Mouse (Mus musculus) large intestine, adult 2 months (tissue): ENCODE results near the gene Comtd1. TPM values are rescaled to one million over a fixed set of nuclear protein-coding genes. Genes with fewer than 3 reads are reported as not detected.

Experiments
- DNase-seq: peaks from one replicate; pipeline ENCODE4 v3.0.0-alpha.2; 2012; ENCODE audit warnings: low read depth, low spot score
- WGBS: fragments of 180-500 bp; shearing (Covaris S2); methylation state at CpG from one replicate; pipeline ENCODE4 v1.1.7; 2018; 5-methylcytosine and 5-hydroxymethylcytosine counted together
- polyA plus RNA-seq: library from polyadenylated mRNA; depleted of rRNA; stranded (reverse); fragments of >200 nt; gene quantifications from 2 replicates; pipeline ENCODE4 v1.2.3, GENCODE M21; 2012

Gene Comtd1
- polyA plus RNA-seq, 1 experiment: 53.3 TPM

GRCm38 (mm10) chr14:21841819-21842592, 6.8 kb downstream of the Comtd1 start:
- 80% methylated on average over 5 of the region's 5 CpGs for WGBS
- no peak for DNase-seq

DNA sequence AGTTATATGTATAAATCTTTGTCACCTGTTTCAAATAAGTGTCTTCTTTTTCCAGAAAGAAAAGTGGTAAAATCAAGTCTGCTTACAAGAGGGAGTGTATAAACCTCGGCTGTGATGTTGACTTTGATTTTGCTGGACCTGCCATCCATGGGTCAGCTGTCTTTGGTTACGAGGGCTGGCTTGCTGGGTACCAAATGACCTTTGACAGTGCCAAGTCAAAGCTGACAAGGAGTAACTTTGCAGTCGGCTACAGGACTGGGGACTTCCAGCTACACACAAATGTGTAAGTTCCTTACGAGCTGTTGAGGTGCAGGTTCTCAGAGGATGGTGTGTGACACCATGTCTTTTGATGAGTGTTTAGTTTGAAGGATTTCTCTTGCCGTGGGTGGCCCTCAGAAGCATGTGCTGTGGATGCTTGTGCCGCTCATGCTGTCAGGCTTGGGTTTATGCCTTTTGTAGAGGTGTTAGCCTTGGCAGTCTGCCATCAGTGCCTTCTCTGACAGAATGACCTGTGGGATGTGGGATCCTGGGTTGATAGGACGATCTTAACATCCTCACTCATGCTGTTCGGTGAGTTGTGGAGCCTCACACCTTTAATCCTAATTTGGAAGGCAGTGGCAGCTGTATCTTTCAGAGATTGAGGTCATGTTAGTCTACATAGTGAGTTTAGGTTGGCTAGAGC, 10.3 kb downstream of the Comtd1 start:
- no peak for DNase-seq
- 52% methylated on average over 8 of the region's 8 CpGs for WGBS

- under 1% methylated on average over 28 of the region's 28 CpGs for WGBS
- DNase-seq: no peak
Measured at GRCm38 (mm10) chr14:21831830-21832403, 16.9 kb downstream of the Comtd1 start.

DNA sequence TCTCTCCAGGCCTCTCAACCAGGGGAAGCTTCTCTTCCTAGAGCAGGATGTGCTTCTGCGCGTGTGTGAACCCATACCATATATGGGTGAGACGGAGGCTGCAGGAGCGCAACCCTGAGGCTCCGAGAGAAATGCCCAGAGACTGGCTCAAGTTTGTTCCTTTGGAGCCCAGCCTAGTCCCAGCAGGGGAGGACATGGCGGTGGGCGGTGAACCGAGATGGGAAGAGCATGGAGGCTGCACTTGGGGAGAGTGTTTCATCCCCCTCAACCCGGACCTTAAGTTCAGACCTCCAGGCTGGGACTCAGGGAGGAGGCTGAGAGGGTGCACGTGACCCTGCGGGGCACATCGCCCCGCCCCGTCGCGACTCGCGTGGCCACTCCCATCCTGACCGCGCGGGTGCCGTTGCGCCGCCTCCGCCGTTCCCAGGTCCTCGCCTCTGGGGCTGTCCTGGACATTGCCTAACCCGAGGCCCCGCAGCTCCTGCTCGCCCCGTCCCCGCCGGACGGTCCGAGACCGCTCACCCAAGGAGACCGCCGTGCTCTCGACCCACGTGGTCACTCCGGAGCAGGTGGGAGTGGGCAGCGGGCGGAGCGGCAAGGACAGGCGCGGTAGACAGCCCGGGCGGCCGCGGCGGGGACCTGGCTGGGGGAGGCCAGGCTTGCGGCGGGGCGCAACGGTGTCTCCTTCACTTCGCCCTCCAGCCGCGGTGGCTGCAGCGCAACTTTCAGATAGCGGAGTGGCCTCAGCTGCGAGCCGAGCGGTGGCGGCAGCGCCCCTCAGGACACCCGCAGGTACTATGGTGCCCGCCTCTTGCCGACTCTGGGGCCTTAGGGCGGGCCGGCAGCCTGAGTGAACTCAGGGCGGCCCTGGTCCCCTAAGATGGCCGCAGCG, 17.7 kb downstream of the Comtd1 start:
- no peak for DNase-seq
- under 1% methylated on average over 73 of the region's 73 CpGs for WGBS

- peak; percentile 96 for DNase-seq
- WGBS: 29% methylated on average over 9 of the region's 9 CpGs
Measured at GRCm38 (mm10) chr14:21825786-21826491, 22.8 kb downstream of the Comtd1 start.

GRCm38 (mm10) chr14:21824938-21825337, 23.8 kb downstream of the Comtd1 start, which contains the start of gene Vdac2:
Gene Vdac2 (plus strand): TSS chr14:21825238.
- 91% methylated on average over 2 of the region's 2 CpGs for WGBS
- no peak for DNase-seq

GRCm38 (mm10) chr14:21823897-21824296, 24.9 kb downstream of the Comtd1 start:
- no peak for DNase-seq
- WGBS: 46% methylated on average over 7 of the region's 7 CpGs

DNA sequence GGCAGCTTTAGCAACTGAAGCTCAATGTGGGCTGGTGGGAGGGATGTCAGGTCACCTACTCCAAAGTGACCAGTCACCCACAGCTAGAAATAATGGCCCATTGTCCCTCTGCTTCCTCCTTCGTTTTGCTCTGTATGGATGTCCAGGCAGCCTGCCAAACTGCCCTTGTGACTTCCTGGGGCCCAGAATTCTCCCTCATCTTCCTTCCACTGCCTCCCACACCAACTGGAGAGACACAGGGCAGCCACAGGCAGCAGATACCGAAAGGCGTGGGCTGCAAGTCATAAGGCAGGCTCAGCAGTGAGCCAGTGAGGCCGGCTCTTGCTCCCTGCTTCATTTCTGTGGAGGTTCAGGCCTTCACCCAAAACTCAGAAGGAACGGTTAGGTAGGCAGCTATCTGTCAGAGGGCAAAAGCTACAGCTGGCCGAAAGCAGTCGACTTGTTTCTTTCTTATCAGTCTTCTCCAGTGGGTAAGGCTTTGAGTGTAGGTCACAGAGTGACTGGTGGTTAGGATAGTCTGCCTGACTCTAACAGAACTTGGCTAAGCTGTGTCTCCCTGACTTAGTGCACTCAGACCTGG, 25.9 kb downstream of the Comtd1 start:
- no peak for DNase-seq

DNA sequence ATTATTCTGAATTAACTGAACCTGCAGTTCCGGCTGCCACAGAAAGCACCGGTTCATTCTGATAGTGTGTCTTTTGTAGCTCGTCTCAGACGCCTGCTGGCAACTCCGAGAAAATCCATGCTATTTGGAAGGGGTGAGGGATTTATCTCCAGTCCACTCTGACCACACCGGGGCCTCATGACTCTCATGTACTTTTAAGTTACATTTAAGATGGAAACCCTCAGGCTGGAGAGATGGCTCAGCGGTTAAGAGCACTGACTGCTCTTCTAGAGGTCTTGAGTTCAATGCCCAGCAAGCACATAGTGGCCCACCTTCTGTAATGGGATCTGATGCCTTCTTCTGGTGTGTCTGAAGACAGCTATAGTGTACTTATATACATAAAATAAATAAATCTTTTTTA, 26.5 kb downstream of the Comtd1 start:
- no peak for DNase-seq
- WGBS: 94% methylated on average over 7 of the region's 7 CpGs

More for the DNA sequence above, 25.9 kb downstream of the Comtd1 start:
- 14% methylated on average over 7 of the region's 7 CpGs for WGBS

DNA sequence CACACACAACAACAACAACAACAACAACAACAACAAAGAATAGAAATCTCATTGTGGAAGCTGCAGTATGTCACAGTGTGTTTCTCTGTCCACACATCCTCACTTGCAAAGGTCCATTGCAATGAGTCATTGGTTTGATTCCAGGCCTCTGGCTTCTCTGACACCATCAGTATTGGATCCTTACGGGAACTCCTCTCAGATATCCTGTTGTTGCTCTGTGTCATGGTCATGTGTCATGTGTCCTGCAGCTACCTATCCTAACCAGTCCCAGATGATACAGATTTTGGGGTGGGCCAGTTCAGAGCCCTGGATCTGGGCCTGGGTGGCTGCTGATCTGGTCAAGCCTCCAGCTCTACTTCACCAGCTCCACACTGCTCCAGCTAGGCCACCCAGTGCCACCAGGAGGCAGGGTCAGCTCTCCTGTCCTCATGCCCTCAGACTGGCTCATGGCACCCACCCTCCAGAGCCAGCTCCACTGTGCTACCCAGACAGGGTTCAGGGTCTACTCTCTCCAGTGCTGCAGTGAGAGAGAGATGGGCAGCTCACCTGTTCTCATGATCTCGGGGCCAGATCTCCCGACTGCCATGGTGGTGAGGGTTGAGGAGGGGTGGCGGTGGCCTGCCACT, 27.8 kb downstream of the Comtd1 start:
- WGBS: 88% methylated on average over 4 of the region's 4 CpGs
- DNase-seq: no peak

DNA sequence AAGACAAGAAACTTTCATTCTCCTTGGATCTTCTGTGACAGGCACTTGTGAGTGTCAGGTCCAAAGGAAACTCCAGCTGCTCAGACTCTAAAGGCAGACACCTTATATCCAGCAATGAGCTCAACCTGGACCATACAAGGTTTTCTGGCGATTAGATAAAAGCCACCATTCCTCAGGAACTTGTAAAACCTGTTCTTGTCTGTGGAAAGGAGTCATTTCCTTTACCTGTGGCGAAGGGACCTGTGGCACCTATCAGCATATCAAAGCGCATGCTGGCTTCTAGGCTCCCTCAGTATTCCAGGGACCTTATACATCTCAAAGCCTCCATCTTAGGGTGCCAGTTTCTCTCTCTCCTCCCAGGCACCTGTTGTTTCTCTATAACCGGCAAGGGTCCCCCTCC, 31.3 kb downstream of the Comtd1 start:
- DNase-seq: no peak
- 29% methylated on average over 4 of the region's 4 CpGs for WGBS

GRCm38 (mm10) chr14:21816255-21816654, 32.5 kb downstream of the Comtd1 start:
- no peak for DNase-seq
- WGBS: 79% methylated on average over 3 of the region's 3 CpGs

DNA sequence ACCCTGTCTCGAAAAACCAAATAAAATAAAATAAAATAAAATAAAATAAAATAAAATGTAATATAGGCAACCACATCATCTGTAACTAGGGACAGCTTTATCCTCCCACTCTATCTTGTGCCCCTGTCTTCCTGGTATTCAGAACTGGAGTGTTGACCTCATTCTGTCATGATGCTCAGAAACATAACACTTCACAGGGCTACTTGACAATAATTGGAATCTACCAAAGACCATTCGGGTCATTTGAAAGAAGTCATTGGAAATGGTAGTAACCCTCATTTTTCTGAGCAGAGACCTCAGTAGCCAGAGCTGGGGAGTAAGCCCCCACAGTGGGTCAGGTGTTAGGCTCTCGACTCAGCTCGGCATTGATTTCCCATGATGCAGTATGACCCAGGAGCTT, 34.2 kb downstream of the Comtd1 start:
- no peak for DNase-seq
- WGBS: 95% methylated on average over 4 of the region's 4 CpGs

DNA sequence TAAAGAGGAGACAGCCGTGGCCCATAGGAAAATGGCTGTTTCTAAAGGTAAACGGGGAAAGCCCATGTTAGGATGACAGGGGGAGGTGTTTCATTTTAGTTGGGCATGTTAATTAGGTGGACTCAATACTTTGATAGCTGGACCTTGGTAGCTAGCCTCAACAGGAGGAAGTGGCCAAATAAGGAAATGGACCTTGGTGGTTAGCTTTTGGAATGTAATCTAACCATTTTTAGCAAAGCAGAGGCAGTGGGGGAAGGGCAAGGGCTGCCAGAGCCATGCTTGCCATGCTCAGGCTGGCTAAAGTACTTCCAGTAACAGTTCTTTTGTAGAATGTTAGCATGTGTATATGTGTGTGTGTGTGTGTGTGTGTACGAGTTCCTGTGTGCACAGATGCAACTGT, 34.9 kb downstream of the Comtd1 start:
- 78% methylated on average over 3 of the region's 3 CpGs for WGBS

DNA sequence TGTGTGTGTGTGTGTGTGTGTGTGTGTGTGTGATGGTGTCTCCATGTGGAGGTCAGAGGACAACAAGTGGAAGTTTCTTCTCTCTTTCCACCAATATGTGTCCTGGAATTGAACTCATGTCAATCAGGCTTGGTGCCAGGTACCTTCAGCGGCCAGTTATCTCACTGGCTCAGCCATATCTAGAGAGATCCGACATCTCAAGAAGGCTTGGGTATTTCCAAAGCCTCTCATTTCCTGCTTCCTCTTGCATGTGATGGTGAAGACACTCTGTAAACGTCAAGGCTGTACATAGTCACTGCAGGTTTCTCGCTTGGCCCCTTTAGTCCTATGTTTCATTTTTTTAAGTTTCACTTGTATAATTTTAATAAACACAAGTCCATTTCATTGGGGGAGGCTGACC, 35.6 kb downstream of the Comtd1 start:
- no peak for DNase-seq
- 41% methylated on average over 4 of the region's 4 CpGs for WGBS

More for the DNA sequence above, 34.9 kb downstream of the Comtd1 start:
- no peak for DNase-seq

DNA sequence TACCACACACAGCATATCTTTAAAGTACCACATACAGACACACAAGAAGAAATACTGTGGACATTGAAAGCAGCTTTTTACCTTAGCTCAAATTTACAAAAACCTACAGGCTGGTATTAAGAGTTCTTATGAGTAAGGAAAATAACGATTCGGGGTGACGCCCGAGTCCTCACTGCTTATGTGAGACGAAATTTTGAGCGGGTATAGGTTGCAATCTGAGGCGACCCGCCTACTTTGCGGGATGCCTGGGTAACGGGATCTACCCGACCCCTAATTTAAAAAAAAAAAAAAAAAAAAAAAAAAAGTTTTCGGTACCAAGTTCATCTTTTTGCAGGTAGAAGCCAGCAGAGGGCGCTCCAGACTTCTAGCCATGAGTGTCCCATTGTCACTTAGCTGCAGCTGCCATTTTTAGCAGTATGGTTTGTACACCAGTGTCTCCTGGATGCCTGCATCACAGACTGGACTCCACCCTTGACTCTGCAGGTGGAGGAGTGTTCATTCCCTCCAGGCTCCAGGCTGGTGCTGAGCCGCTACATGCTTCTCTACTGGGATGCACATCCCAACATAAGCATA, 36.1 kb downstream of the Comtd1 start:
- 23% methylated on average over 14 of the region's 14 CpGs for WGBS
- no peak for DNase-seq

DNA sequence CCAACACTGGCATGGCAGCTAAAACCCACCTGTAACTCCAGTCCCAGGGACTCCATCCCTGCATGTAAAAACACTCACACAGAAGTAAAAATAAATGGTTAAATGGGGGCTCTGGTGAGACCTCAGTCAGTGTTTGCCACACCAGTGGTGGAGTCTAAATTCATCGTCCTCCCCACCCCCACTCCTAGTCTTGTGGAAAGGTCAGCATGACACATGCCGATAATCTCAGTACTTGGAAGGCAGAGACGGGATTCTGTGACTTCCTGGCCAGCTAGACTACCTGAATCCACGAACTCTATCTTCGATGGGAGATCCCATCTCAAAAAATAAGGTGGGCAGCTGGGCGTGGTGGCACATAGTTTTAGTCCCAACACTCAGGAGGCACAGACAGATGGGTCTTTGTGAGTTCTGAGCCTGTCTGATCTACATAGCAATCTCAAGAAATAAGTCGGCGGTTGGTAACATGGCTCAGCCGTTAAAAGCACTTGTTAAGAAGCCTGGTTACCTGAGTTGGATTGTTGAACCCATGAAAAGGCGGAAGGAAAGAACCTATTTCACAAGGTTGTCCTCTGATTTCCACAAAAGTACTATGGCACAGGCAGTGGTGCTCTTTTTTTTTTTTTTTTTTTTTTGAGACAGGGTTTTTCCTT, 36.9 kb downstream of the Comtd1 start:
- 89% methylated on average over 10 of the region's 10 CpGs for WGBS
- no peak for DNase-seq

DNA sequence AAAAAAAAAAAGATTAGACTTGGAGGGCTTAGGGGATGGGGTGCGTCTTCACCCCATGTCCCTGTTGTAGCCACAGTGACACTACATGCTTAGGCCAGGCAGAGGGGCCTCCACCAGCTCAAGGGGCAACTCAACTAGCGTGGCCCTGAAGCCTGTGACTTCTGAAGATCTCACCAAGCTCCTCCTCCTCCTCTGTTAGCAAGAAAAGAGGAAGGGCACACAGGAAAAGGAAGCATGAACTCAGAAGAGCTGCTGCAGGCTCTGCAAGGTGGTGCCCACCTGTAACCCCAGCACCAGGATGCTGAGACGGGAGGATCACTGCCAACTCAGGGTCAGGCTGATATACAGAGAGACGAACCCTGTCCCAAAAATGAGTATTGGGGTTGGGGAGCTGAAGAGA, 37.5 kb downstream of the Comtd1 start:
- no peak for DNase-seq
- 83% methylated on average over 4 of the region's 4 CpGs for WGBS
